Mouse (Mus musculus) neural tube, embryonic 13.5 days (tissue): ENCODE data around the gene Traf7. TPM values are rescaled to one million over a fixed set of nuclear protein-coding genes. Genes with fewer than 3 reads are reported as not detected.

Source experiments
- ATAC-seq: fragments of 200-750 bp; cut with Nextera tagmentation; 2 replicates; pipeline ENCODE4 v1.8.0; 2017; ENCODE audit warnings: low read depth, mild to moderate bottlenecking, moderate TSS enrichment, moderate library complexity
- H3K27ac ChIP-seq: fragments of 300-500 bp; sonication (generic); replicated peaks from 2 replicates; pipeline ENCODE4 v1.5.1; 2015; ENCODE audit warnings: moderate library complexity, mild to moderate bottlenecking, inconsistent platforms
- H3K27me3 ChIP-seq: fragments of 300-500 bp; sonication (generic); 2 replicates; pipeline ENCODE4 v1.6.1; 2015; ENCODE audit warnings: mild to moderate bottlenecking, inconsistent platforms
- H3K36me3 ChIP-seq: fragments of 300-500 bp; sonication (generic); 2 replicates; pipeline ENCODE4 v1.6.1; 2015; ENCODE audit warnings: mild to moderate bottlenecking, inconsistent platforms
- H3K4me1 ChIP-seq: fragments of 300-500 bp; sonication (generic); replicated peaks from 2 replicates; pipeline ENCODE4 v1.6.1; 2015; ENCODE audit warnings: inconsistent platforms
- H3K4me2 ChIP-seq: fragments of 300-500 bp; sonication (generic); 2 replicates; pipeline ENCODE4 v1.6.1; 2015; ENCODE audit warnings: inconsistent platforms, mild to moderate bottlenecking, moderate library complexity
- H3K4me3 ChIP-seq: fragments of 300-500 bp; sonication (generic); 2 replicates; pipeline ENCODE4 v1.5.1; 2015; ENCODE audit warnings: mild to moderate bottlenecking, inconsistent platforms
- H3K9ac ChIP-seq: fragments of 300-500 bp; sonication (generic); 2 replicates; pipeline ENCODE4 v1.6.1; 2015; ENCODE audit warnings: moderate library complexity, mild to moderate bottlenecking, inconsistent platforms
- H3K9me3 ChIP-seq: fragments of 300-500 bp; sonication (generic); 2 replicates; pipeline ENCODE4 v1.6.1; 2016; ENCODE audit warnings: inconsistent platforms
- WGBS: fragments of 180-500 bp; shearing (Covaris S2); methylation state at CpG from one replicate; pipeline ENCODE4 v1.1.7; 2015; 5-methylcytosine and 5-hydroxymethylcytosine counted together
- polyA plus RNA-seq: library from polyadenylated mRNA; unstranded; fragments of >200 nt; fragmentation: Nextera tagmentation; extraction: Ambion mirVana; gene quantifications from 2 replicates; pipeline ENCODE4 v1.2.1, GENCODE M21; 2015

The Traf7 gene
- polyA plus RNA-seq, 1 experiment from 2014 or later = 70.1 TPM

DNA sequence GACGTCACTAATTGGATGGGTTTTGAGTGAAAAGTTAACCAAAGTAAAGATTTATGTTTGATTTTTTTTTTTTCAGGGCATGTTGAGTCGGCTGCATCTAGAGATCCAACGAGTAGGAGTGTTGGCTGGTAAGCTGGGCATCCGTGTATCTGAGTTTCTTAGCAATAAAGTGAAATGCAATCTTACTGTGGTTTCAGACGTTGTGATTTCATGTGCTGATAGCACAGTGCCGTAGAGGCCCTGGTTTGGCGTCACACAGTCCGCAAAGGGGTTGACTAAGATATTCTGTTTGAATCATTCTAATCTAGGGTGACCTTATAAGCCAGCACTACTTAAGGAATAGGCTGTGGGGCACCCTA is 801 bp upstream of the Traf7 start:
- Histone ChIP-seq H3K4me1 (peaks cover 71% of the 10 kb centered on the region), H3K27ac (peak overlapping the region; percentile 86), H3K4me3 (peak overlapping the region; percentile 52), H3K9ac (peak overlapping the region; percentile 76), H3K36me3 (0 out of 2 replicates have a peak, but pooled peaks cover 19% of the 10 kb centered on the region), H3K9me3 (no peaks in the 10 kb centered on the region), H3K4me2 (peak overlapping the region; percentile 65), H3K27me3 (no peaks in the 10 kb centered on the region)
- ATAC-seq = no peak
- WGBS = 0% methylated on average over 8 of the region's 8 CpGs

DNA sequence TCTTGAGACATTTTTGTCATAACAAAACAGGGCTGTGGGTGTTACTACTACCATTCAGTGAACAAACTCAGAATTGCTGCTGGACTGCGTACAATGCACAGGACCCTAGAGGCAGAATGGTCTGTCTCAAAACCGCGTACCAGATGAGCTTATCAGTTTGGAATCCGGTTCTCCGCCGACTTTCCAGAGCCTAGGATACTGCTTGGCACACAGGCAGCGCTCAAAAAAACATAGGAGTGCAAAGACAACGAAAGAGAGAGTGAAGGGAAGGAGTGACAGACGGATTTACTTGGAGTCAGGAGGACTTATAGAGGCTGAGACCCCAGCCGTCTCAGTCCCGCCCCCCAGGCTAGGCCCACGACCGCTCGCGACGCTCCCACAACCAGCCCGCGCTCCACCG is 423 bp downstream of the Traf7 start:
- no peaks in the 10 kb centered on the region for H3K27me3 ChIP-seq
- WGBS = under 1% methylated on average over 19 of the region's 19 CpGs
- H3K27ac ChIP-seq = peak overlapping the region; percentile 78
- 0 out of 2 replicates have a peak, but pooled peaks cover 23% of the 10 kb centered on the region for H3K36me3 ChIP-seq
- peak overlapping the region; percentile 65 for H3K4me3 ChIP-seq
- H3K4me1 ChIP-seq = peaks cover 59% of the 10 kb centered on the region
- peak; percentile 1 for ATAC-seq
- peak overlapping the region; percentile 81 for H3K4me2 ChIP-seq
- no peaks in the 10 kb centered on the region for H3K9me3 ChIP-seq
- H3K9ac ChIP-seq = peak overlapping the region; percentile 81

DNA sequence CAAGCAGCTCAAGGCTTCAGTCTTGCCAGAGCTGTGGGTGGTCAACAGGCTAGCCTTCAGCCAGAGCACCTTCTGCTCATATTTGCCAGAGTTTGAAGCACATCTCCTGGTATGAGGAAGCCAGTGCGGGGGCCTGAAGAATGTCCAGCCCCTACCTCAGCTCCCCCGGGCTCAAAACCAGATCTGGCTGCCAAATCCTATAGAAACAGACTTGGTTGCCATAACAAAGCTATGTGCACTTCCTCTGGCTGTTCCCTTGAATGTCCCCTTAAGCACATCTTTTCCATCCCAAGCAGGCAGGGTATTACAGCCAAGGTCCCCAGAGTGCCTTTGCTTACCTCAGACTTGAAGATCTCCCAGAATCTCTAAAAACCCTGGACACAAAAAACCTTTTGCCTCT is 3.0 kb downstream of the Traf7 start:
- no peak for ATAC-seq

GRCm38 (mm10) chr17:24520450-24520849 is 7.3 kb downstream of the Traf7 start:
- ATAC-seq = no peak
- Histone ChIP-seq H3K9ac (no peak overlapping the region), H3K36me3 (peaks cover 53% of the 10 kb centered on the region), H3K9me3 (no peaks in the 10 kb centered on the region), H3K4me1 (peaks cover 9% of the 10 kb centered on the region), H3K27me3 (no peaks in the 10 kb centered on the region), H3K27ac (no peak overlapping the region), H3K4me2 (no peak overlapping the region), H3K4me3 (no peak overlapping the region)
- WGBS = 94% methylated on average over 4 of the region's 4 CpGs

More for the DNA sequence above, 3.0 kb downstream of the Traf7 start:
- no peaks in the 10 kb centered on the region for H3K27me3 ChIP-seq
- H3K4me1 ChIP-seq = peaks cover 38% of the 10 kb centered on the region
- no peak overlapping the region for H3K27ac ChIP-seq
- no peaks in the 10 kb centered on the region for H3K9me3 ChIP-seq
- WGBS = 87% methylated on average over 2 of the region's 2 CpGs
- H3K36me3 ChIP-seq = peaks cover 17% of the 10 kb centered on the region; the same call in 1 of the 2 replicates
- H3K4me2 ChIP-seq = no peak overlapping the region
- no peak overlapping the region for H3K4me3 ChIP-seq
- peak overlapping the region; percentile 35; the same call in 1 of the 2 replicates for H3K9ac ChIP-seq

- Histone ChIP-seq H3K9me3 (no peaks in the 10 kb centered on the region), H3K27ac (peak overlapping the region; percentile 61; the same call in 1 of the 2 replicates), H3K4me1 (peaks cover 4% of the 10 kb centered on the region; the same call in 1 of the 2 replicates), H3K36me3 (peaks cover 89% of the 10 kb centered on the region), H3K4me2 (peak overlapping the region; percentile 5; the same call in 1 of the 2 replicates), H3K9ac (0 out of 2 replicates have a peak overlapping the region, but pooled peaks have one; percentile 19), H3K27me3 (no peaks in the 10 kb centered on the region), H3K4me3 (no peak overlapping the region)
- no peak for ATAC-seq
- WGBS = 85% methylated on average over 24 of the region's 24 CpGs
Measured at GRCm38 (mm10) chr17:24514270-24515257, 13.2 kb downstream of the Traf7 start.

- peaks cover 4% of the 10 kb centered on the region; the same call in 1 of the 2 replicates for H3K4me1 ChIP-seq
- H3K9ac ChIP-seq = 0 out of 2 replicates have a peak overlapping the region, but pooled peaks have one; percentile 19
- no peaks in the 10 kb centered on the region for H3K9me3 ChIP-seq
- ATAC-seq = peak; percentile 45; the same call in 1 of the 2 replicates
- H3K4me3 ChIP-seq = no peak overlapping the region
- peaks cover 91% of the 10 kb centered on the region for H3K36me3 ChIP-seq
- 60% methylated on average over 5 of the region's 5 CpGs for WGBS
- no peak overlapping the region for H3K27ac ChIP-seq
- H3K27me3 ChIP-seq = no peaks in the 10 kb centered on the region
- H3K4me2 ChIP-seq = peak overlapping the region; percentile 5; the same call in 1 of the 2 replicates
Measured at GRCm38 (mm10) chr17:24513609-24514008, 14.1 kb downstream of the Traf7 start.

- WGBS = 82% methylated on average over 12 of the region's 12 CpGs
- 0 out of 2 replicates have a peak overlapping the region, but pooled peaks have one; percentile 3 for H3K9ac ChIP-seq
Measured at GRCm38 (mm10) chr17:24507806-24508460, 19.8 kb downstream of the Traf7 start.

DNA sequence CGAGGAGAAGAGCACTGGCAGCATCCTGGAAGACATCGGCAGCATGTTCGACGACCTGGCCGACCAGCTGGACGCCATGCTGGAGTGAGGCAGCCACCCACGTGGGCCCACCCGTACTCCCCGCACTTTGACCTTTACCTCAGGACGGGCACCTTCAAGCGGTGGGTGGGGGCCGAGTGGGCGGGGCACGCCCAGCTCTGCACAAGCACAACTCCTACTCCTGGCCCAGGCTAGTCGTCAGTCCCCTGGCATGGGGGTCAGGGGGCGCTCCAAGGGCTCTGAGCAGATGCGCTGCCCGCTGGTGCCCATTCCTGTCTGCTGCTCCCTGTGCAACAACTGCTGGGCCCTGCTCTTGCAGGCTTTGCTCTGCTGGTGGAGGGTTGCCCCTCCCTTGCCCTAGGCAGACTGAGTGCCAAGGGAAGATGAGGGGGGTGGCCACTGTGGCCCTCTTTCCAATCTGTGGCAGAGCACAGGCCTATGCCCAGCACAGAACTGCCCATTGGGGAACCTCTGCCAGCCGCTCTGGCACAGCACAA is 20.5 kb downstream of the Traf7 start:
- ATAC-seq = 0 out of 2 replicates have a peak, but pooled peaks have one; percentile 2
- Histone ChIP-seq H3K9me3 (no peaks in the 10 kb centered on the region), H3K27me3 (no peaks in the 10 kb centered on the region), H3K4me1 (peaks cover 13% of the 10 kb centered on the region), H3K9ac (no peak overlapping the region), H3K36me3 (peaks cover 100% of the 10 kb centered on the region), H3K4me3 (no peak overlapping the region), H3K27ac (no peak overlapping the region), H3K4me2 (no peak overlapping the region)
- 59% methylated on average over 18 of the region's 19 CpGs for WGBS

More at GRCm38 (mm10) chr17:24507806-24508460, 19.8 kb downstream of the Traf7 start:
- H3K27me3 ChIP-seq = no peaks in the 10 kb centered on the region
- no peak overlapping the region for H3K27ac ChIP-seq
- no peaks in the 10 kb centered on the region for H3K9me3 ChIP-seq
- H3K4me3 ChIP-seq = no peak overlapping the region
- no peak overlapping the region for H3K4me2 ChIP-seq
- peaks cover 97% of the 10 kb centered on the region for H3K36me3 ChIP-seq
- ATAC-seq = no peak
- peaks cover 13% of the 10 kb centered on the region for H3K4me1 ChIP-seq

GRCm38 (mm10) chr17:24506332-24507070 is 21.2 kb downstream of the Traf7 start:
- Histone ChIP-seq H3K27me3 (no peaks in the 10 kb centered on the region), H3K4me1 (peaks cover 13% of the 10 kb centered on the region), H3K36me3 (peaks cover 100% of the 10 kb centered on the region), H3K4me3 (no peak overlapping the region), H3K9me3 (no peaks in the 10 kb centered on the region), H3K9ac (0 out of 2 replicates have a peak overlapping the region, but pooled peaks have one; percentile 31), H3K27ac (0 out of 2 replicates have a peak overlapping the region, but pooled peaks have one; percentile 52), H3K4me2 (peak overlapping the region; percentile 30; the same call in 1 of the 2 replicates)
- ATAC-seq = no peak
- WGBS = 34% methylated on average over 36 of the region's 36 CpGs

- Histone ChIP-seq H3K36me3 (peaks cover 100% of the 10 kb centered on the region), H3K4me2 (no peak overlapping the region), H3K27me3 (no peaks in the 10 kb centered on the region), H3K9ac (0 out of 2 replicates have a peak overlapping the region, but pooled peaks have one; percentile 31), H3K9me3 (no peaks in the 10 kb centered on the region), H3K27ac (no peak overlapping the region), H3K4me1 (peaks cover 13% of the 10 kb centered on the region), H3K4me3 (no peak overlapping the region)
- no peak for ATAC-seq
- WGBS = 86% methylated on average over 30 of the region's 30 CpGs
Measured at GRCm38 (mm10) chr17:24505286-24505955, 22.3 kb downstream of the Traf7 start.
